Mouse (Mus musculus): Measurements from ENCODE around the gene Trappc12. TPM values are rescaled to one million over a fixed set of nuclear protein-coding genes. Genes with fewer than 3 reads are reported as not detected.

Trappc12 gene
- 10 to 100 TPM; 53.6 to 57.0 TPM for total RNA-seq (2021)
- long read RNA-seq, experiment 1, transcript Trappc12-201 (12 exons, 3,377 nt) = major isoform, 38 of 73 reads
- long read RNA-seq, experiment 1, transcript Trappc12-202 (12 exons, 3,230 nt) = minor isoform, 14 of 73 reads
- long read RNA-seq, experiment 1, partial matches to known transcripts = 9 of 73 reads
- long read RNA-seq, experiment 1, other reads (novel, unspliced or antisense) = 11 of 73 reads
- long read RNA-seq, experiment 2, transcript Trappc12-201 (12 exons, 3,377 nt) = major isoform, 36 of 71 reads
- long read RNA-seq, experiment 2, transcript Trappc12-202 (12 exons, 3,230 nt) = minor isoform, 14 of 71 reads
- long read RNA-seq, experiment 2, partial matches to known transcripts = 12 of 71 reads
- long read RNA-seq, experiment 2, other reads (novel, unspliced or antisense) = 9 of 71 reads

DNA sequence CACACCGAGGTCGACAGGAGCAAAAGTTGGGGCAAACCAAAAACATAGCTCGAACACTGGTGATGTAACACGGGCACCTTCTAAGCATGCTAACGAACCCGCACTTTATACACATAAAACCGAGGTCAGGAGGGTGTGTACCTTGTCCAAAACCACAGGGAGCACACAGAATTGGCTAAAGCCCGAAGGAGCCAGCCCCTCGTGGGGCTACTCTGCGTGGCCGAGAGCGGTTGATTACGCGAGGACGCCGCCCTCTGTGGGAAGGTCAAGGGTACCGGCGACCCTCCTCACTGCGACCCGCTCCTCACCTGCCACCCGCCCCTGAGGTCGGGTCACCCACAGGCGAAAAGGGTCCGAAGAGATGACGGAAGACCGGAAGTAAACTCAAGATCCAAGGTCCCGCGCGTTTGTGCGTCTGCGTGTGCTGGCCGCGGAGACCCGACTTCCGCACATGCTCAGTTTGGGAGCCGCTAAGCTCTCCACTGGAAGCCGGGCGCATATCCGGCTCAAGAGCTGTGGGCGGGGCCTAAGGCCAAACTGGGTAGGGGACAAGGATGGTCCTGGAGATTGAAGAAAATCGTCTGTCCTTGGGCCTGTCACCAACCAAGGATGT, at the start of gene Trappc12:
Gene Trappc12, minus strand, starts transcription at position 452 of the 613 bp plus-strand sequence.
- intact Hi-C loops (cut with DNase I) = no loop called here
- DNase-seq (ENCODE audit: low spot score in 2 of 2) = peak; percentile 85 to 87

DNA sequence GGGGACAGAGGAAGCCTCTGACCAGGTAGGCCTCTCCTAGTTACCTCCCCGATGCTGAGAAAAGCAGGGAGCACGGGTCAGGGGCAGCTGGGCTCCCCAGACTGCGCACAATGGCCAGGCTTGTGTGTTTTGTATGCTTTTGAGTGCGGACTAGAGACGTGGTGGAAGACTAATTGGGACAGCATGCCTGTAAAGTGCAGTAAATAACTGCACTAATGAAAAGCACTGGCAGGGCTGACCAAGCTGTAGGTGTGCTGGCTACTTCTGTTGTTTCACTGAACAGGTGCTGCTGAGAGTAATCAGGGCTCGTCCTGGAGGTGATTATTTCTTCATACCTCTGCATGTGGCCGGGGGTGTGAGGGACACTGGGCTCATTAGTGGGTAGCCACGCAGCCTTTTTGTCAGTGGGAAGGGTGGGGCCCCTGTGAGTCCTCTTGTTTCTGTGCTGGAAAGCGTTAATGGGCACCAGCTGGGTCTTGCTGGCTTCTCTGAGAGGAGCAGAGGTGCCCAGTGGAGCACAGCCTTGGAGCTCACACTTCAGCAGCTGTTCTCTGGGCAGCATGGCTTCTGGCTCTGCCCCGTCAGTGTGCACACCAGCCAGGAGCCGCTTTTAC, 49.6 kb upstream of the Trappc12 start:
- no peak for DNase-seq (ENCODE audit: low spot score in 2 of 2)
- intact Hi-C loops (cut with DNase I) = no loop called here

DNA sequence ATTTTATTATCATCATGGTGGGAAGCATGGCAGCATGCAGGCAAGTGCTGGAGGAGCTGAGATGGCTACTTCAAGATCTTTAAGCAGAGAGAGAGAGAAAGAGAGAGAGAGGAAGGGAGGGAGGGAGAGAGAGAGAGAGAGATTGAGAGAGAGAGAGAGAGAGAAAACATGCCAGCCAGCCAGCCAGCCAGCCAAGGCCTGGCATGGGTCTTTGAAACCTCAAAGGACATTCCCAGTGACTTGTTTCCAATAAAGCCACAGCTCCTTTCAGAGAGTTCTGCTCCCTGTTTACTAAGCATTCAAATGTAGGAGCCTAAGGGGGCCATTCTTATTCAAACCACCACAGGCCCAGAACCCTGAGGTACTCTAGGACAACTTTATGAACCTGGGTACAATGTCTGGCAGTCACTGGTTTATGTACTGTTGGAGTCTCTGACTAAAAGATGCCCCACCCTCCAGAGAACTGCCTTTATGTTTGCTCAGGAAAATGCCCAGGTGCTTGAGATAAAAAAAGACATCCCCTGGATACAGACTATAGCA, 46.7 kb upstream of the Trappc12 start:
- intact Hi-C loops (cut with DNase I) = no loop called here
- DNase-seq (ENCODE audit: low spot score in 2 of 2) = no peak

DNA sequence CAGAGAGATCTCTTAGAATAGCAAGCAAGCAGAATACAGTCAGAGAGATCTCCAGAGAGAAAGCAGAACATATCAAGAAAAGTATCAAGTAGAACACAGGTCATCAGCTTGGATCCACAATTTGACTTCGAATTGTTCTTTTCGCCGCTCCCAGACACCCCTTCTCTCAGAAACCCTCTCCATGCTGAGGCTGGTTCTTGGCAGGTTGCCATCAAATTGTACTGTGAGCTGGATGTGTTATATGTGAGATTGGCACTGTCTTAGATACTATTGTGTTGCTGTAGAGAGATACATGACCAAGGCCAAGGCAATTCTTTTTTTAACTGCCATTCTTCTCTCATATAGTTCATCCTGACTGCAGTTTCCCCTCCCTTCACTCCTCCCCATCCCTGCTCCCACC, 44.8 kb upstream of the Trappc12 start:
- no peak for DNase-seq (ENCODE audit: low spot score in 2 of 2)

DNA sequence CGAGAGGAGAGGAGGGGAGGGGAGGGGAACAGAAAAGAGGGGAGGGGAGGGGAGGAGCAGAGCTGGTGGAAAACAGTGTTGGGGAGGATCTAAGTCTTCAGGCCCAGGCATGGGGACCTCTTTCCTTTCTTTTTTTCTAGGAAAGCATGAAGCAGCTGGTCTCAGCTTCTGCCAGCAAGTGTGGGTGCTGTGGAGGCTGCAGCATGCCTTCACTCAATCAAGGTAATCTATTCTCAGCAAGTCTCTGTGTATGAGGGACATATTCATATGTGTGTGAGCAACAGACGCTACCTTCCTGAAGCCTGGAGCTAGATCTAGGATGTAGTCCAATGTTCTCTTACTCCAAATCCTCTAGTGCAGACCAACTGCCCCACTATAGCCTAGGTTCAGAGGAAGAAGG, 43.4 kb upstream of the Trappc12 start:
- intact Hi-C loops (cut with DNase I) = no loop called here
- peak; percentile 49 to 76 for DNase-seq (ENCODE audit: low spot score in 2 of 2)

More for the DNA sequence above, 44.8 kb upstream of the Trappc12 start:
- intact Hi-C loops (cut with DNase I) = no loop called here

DNA sequence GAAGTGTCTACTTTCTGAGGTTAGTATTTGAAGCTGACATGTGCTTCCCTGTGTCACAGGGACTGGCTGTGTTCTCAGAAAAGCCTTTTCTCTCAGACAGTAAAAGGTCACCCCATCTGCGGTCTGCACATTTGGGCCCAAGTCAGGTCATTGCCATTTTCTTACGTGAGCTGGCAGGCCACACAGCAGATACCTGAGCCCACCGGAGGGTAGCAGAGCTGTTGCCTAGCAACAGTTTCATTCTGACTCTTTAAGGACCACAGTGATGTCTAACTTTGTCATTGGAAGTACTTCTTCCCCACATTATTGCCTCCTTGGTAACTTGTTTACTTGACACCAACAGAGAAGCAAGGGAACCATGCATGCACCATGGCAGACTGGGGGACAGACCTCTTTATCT, 42.3 kb upstream of the Trappc12 start:
- no peak for DNase-seq (ENCODE audit: low spot score in 2 of 2)
- intact Hi-C loops (cut with DNase I) = no loop called here

DNA sequence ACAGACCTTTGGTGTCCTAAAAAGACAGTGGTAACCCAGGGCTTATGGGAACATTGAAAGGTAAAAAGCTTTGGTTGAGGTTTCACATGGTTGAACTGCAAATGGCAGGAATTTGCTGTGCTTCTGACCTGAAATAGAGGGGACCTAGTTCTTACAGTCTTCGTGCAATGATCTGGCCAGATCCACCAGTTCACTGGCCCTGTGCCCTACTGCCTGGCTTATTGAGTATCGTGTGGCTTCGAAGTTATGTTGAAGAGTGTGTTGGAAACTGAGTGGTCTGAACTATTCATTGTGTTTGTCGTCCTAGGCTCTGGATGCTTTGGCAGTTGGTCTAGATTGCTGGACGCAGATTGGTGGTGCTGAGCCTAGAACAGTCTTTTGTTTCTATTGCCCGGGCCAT, 36.0 kb upstream of the Trappc12 start:
- DNase-seq (ENCODE audit: low spot score in 2 of 2) = no peak
- intact Hi-C loops (cut with DNase I) = no loop called here

DNA sequence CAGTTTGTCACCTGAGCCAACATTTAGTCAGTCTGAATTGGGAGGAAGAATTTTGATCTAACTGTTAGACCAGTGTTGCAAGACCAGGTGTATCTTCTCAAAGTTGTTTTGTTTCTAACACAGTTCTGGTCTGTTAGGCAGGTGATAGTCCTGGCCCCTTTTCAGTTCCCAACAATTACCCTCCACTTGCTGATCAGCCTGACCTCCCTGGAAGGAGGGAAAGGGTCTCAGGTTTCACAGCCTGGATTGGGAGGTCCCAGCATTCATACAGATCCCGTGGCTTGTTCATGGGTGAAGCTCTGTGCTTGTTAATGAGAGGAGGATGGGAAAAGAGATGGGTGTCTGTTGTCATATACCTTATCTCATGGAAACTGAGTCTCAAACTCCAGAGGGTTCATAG, 35.0 kb upstream of the Trappc12 start:
- DNase-seq (ENCODE audit: low spot score in 2 of 2) = no peak
- intact Hi-C loops (cut with DNase I) = no loop called here

DNA sequence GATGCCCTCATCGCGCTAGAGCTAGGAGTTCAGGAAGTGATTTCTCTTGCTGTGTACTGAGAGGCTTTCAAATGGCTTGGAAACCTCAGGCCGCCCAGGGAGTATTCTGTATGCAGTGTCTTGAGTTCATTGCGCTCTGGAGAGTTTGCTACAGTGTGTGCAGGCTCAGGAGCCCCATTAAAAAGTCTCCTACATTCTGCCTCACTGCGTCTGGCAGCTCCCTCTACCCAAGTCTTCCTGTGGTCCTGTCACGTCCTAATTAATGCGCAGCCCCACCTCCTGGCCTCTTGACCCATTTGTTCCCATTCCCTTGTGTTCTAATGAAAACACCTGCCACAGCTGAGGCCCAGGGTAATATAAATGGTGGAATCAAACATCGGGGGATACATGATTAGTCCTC, 34.6 kb upstream of the Trappc12 start:
- intact Hi-C loops (cut with DNase I) = loop anchor here (5.0 kb wide), 1 partner anchor 42 kb away; no protein-coding TSS in a partner anchor

DNA sequence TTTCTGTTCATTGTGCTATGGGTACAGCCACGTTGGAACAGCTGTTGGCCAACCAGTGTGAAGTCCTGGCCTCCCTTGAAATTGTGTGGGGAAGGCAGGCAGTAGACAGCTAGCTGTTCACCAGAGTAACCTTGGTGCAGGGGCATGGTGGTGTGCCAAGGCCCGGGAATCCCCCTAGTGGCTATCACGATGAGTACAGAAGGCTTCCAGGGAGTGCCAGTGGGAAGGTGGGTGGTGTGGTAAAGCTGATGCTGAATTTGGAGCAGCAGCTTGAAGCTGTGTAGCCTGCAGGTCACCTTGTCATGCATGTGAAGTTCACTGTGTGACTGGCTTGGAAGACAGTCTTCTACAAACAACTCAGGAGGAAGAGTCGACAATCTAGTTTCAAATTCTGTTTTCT, 34.1 kb upstream of the Trappc12 start:
- intact Hi-C loops (cut with DNase I) = loop anchor here (5.0 kb wide), 1 partner anchor 43 kb away; no protein-coding TSS in a partner anchor
- peak; percentile 50 to 71 for DNase-seq (ENCODE audit: low spot score in 2 of 2)

More for the DNA sequence above, 34.6 kb upstream of the Trappc12 start:
- DNase-seq (ENCODE audit: low spot score in 2 of 2) = no peak

DNA sequence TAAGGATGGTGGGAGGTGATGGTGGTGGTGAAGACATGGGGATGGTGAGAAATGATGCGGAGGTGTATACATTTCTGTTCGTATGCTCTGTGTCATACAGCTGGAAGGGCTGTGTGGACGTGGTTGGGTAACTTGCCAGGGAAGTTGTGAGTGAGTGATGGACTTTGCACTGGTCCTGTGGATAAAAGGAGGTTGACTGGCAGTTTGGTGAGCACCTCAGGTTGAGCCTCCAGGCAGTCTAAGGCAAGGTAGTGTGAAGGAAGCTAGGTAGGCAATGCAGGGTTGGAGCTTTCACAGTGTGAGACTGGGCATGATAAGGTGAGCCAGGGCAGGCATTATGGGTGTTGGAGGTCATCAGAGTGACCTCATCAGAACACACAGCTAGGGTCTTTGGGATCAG, 32.4 kb upstream of the Trappc12 start:
- intact Hi-C loops (cut with DNase I) = loop anchor here (5.0 kb wide), 1 partner anchor 45 kb away; no protein-coding TSS in a partner anchor
- DNase-seq (ENCODE audit: low spot score in 2 of 2) = no peak

DNA sequence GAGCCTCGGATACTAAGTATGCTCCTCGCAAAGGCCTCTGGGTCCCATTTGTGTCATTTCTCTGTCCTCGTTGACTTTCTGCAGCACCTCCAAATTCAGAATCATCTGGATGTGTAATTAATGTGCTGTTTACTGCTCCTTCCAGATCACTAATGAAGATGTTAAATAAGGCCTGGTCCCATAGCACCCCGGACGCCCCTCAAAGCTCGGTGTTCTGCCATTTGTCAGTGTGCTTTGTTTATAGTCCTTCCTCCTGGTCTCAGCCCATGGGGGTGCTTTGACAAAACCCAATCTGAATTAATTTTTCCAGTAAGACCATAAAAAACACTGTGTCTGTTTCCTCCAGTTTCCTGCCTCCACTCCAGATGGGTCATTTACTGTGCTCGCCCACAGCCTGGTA, 29.9 kb upstream of the Trappc12 start:
- intact Hi-C loops (cut with DNase I) = loop anchor here (5.0 kb wide), 1 partner anchor 47 kb away; no protein-coding TSS in a partner anchor
- DNase-seq (ENCODE audit: low spot score in 2 of 2) = no peak

DNA sequence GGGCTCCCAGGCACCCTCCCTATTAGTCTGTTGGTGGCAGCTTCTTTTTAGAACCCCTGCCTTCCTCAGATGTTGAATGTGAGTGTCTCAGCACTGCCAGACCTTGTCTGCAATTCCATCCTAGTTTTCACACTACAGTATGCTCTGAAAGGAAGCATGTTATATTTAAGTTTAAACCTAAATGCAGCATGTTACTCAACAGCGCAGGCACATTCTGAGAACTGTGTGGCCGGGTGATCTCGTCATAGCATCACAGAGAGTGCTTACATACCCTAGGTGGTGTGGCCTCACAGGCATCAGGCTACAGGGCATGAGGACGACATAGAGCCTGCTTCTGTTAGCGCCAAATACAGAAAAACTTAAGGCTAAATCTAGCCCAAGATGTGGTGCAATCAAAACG, 25.4 kb upstream of the Trappc12 start:
- peak in 1 of 2 experiments; percentile 74 for DNase-seq (ENCODE audit: low spot score in 2 of 2)
- intact Hi-C loops (cut with DNase I) = loop anchor here (10.0 kb wide), 1 partner anchor 389 kb away; no protein-coding TSS in a partner anchor

DNA sequence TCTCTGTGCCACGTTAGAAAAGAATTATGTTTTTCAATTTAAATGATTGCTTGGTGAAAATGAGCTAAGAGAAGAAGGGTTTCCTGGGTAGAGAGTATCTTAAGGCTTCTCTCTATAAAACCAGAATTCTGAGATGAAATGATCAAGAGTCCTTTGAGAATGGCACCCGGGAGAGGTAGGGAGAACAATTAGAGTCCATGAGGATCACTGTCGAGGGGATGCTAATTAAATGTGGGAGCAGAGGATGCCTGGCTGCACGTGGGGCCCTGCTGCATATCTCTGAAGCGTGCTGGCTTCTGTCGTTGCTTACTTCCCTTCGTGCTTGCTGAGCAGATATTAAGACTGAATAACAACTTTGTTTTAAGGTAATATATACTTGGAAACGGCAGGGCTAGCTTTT, 24.8 kb upstream of the Trappc12 start:
- DNase-seq (ENCODE audit: low spot score in 2 of 2) = no peak
- intact Hi-C loops (cut with DNase I) = loop anchor here (10.0 kb wide), 1 partner anchor 390 kb away; no protein-coding TSS in a partner anchor

DNA sequence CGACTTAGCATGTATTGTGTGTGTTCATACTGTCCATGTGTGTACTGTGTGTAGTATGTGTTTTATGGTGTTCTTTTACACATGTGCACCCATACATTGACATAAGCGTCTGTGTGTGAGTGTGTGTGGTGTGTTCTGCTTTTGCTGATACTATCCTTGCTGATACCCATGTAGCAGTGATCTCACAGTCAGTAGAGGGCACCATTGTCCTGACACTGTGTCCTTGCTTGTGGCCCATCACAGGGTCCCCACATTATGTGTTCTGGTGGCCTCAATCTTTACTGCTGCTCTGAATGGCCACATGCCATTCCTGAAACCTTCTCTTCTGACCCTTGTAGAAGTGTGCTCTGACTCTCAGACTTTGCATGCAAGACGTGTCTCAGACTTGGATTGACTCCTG, 23.5 kb upstream of the Trappc12 start:
- intact Hi-C loops (cut with DNase I) = loop anchor here (10.0 kb wide), 1 partner anchor 391 kb away; no protein-coding TSS in a partner anchor
- no peak for DNase-seq (ENCODE audit: low spot score in 2 of 2)

DNA sequence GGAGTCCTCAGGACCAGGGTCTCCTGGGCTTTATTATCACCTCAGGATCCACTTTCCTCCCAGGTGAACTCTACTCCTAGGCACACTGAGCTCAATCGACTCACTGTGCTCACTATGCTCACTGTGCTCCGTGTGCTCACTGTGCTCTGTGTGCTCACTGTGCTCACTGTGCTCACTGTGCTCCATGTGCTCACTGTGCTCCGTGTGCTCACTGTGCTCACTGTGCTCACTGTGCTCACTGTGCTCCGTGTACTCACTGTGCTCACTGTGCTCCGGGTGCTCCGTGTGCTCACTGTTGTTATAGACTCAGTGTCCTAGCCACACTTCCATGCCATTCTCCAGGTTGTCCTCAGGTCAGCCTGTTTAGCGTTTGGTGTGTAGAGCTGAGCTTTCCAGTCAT, 19.7 kb upstream of the Trappc12 start:
- intact Hi-C loops (cut with DNase I) = loop anchor here (10.0 kb wide), 1 partner anchor 395 kb away; no protein-coding TSS in a partner anchor

DNA sequence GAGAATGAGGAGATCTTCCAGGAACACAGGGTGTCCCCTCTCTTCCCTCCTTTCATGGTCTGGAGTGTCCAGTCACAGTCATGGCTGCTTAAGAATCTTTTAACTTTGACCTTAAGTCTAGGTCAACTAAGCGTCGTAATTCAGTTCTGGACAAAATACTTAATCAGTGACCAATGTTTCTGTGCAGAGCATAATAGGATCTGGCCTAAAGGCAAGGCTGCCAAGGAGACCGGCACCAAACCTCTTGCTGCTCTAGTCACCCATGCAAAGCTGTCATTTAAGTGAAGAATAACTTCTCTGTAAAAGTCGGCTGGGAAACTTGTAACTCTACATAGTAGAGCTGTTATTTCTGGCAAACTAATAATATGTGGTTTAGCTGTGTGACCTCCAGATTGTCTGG, 5.7 kb upstream of the Trappc12 start:
- no peak for DNase-seq (ENCODE audit: low spot score in 2 of 2)
- intact Hi-C loops (cut with DNase I) = no loop called here

More for the DNA sequence above, 19.7 kb upstream of the Trappc12 start:
- no peak for DNase-seq (ENCODE audit: low spot score in 2 of 2)

DNA sequence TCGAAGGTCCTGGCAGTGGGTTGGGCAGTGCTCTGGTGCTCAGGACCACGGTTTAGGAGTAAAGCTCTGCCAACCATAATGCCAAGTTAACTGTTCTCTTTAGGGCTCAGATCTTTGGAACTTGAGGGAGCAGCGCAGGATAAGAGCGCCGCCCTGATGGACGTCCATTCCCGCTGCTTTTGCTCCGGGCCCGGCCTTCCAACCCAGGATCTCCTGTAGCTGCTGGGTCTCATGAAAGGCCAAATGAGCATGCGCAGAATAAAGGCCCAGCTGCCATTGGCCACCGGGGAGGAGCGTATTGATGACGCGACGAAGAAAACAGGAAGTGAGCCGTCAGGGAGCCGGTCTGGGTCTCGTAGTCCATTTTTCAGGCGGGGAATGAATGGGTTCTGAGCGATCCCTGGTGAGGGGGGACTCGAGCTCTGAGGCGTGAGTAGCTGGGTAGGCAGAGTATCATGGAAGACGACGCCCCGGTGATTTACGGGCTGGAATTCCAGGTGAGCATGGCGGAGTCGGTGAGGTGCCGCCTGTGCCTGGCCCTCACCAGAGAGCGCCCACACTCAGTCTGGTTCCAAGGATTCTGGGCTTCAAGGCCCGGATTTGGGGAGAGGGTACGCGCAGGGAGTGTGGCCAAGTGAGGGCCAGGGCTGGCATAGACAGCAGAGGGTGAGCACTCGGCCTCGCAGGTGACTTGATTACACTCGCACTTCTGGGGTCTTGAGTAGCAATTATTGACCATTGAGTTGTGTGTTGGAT, 1.4 kb upstream of the Trappc12 start, which contains the start of gene Eipr1:
Gene Eipr1, plus strand, starts transcription at position 296 of the 756 bp plus-strand sequence.
- DNase-seq (ENCODE audit: low spot score in 2 of 2) = peak; percentile 92 to 94
- intact Hi-C loops (cut with DNase I) = no loop called here

DNA sequence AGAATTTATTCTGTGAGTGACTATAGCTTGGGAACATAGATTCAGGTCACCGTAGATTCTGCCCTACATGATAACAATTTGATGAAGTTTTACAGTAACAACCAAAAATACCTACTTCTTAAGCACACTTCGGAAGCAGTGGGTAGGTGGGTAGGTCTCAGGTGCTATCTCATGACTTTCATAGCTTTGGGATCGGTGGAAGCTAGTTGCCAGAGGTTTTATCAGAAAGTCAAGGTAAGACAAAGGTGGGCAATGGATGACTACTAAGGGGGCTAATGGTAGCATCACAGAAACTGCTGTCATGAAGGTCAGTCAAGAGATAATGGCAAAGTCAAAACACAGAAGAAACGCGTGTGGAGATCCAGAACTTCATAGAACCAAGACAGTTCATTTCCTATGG, 604 bp upstream of the Trappc12 start:
- intact Hi-C loops (cut with DNase I) = no loop called here
- DNase-seq (ENCODE audit: low spot score in 2 of 2) = no peak
